Mouse (Mus musculus): Measurements from ENCODE around the gene Gipc2.

Gene Gipc2

DNA sequence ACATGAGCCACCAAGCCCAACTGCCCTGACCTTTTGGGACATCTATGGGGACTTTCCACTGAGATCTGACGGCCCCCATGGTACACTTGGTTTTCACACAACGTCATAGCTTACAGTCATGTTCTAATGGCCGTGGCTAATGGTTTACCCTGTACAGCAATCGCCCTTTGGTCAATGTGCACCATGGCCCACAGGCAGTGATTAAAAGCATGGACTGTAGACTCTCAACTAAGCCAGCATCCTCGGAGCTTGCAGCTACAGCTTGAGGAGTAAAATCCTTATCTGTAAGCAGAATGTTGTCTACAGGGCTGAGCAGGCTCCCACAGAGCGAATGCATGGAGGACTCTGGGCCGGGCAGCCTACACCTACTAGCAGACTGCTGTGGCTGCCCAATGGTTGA is 52.5 kb downstream of the Gipc2 start:
- DNase-seq = no peak

DNA sequence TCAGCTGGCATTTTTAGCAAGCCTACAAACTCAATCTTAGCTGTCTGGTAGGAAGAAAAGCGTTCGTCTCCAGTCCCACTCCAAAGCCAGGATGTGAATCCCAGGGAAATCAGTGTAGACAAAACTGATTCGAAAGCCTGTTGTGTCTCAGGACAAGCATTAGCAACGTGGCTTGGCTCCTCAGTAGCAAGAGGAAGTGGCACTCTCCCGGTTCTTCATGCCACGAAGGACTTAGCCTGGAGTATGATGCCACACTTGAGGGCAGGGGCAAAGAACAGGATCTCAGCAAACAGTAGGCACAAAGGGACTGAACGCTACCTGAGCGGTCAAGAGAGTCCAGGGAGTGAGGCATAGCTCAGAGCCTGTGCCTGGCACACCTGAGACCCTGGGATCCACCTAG is 53.4 kb downstream of the Gipc2 start:
- DNase-seq = no peak

DNA sequence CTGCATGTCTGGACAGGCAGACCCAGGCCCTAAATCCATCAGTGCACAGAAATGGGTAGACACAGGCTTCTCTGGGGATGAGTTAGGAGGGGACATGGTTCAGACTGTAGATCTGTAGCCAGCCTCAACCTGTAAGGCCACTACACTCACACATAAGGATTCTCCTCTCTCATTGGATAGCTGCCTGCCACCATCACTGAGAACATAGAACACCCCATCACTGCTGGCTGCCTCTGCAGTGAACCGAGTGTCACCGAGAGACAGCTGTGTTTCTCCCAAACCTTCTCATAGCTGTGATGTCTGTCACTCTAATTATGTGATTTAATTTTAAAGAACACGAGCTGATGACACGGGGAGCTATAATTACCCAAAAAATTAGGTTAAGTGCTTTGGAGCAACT is 54.5 kb downstream of the Gipc2 start:
- DNase-seq = no peak

DNA sequence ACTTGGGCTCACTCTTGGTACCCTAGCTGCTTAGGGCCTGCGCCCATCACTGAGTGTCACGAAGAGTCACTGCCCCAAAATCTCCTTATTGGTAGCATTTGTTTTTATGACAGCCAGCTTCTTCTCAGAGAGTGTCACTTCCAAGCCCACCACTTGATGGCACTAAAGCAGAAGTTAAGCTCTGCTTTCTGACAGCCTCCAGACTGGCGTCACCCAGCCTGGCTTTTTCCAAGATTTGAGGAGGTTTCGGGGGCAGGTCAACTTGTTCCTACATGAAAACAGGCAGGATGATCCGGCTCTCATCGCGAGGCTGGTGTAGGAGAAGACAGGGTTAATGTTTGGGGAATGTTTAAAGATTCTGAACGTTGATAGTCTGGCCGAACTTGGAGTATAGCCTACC is 54.9 kb downstream of the Gipc2 start:
- DNase-seq = peak in 1 of 2 experiments; percentile 33

DNA sequence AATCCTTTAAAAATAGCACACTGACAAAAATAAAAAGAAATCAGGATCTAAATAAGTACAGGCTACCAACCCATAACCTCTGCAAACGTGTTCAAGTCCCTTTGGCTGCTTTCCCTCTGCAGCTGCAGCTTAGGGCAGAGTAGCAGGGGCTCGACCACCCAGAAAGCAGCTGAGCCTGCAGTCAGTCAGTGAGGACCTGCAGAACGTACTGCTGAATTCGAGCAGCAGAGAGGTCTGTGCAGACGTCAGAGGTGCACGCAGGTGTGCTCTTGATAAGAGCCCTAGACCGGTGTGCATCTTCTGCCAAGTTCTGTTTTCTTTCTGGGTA is 56.8 kb downstream of the Gipc2 start:
- no peak for DNase-seq

DNA sequence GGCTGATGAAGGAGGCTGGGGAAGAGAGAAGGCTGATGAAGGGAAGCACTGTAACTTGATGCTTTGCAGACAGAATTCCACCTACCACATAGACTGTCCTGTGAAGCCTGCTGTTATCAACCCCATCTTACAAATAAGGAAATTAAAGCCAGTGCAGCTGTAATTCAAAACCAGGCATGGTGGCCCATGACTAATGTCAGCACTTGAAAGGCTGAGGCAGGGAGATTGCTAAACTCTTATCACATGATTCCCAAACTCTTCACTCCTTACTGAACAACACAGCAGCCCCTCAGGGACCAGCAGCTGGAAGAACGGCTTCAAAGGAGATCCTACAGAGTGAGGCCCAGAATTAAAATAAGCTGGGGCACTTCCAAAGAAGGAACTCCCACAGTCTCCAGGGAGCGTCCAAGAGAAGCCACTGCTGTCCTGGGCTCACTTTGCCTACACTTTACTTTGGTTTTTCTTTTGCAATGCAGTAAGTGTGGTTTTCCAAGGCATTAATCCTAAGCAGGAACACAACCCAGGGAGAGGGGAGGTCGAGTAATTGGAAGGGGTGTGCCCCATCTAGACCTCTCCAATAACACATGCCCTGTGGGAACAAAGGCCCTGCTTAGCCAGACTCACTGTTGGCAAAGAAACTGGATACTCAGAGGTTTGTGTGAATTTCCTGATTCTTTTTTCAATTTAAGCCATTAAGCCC is 57.3 kb downstream of the Gipc2 start:
- DNase-seq = no peak

DNA sequence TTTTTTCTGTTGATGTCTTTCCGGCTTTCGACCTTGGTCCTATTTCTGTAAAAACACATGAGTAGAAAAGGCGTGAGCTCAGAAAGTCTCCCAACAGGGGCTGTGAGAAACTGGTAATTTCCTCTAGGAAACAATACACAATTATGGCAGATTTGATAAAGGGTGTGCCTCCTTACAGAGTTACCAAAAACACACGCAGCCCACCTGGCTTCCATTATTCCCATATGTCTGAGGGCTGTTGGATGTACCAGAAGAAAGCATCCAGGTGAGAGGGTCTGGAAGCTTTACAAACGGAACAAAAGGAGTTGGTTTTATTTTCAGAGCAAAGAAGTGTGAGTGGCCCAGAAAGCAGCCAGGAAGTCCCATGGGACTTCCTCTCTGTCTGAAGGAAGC is 58.0 kb downstream of the Gipc2 start:
- no peak for DNase-seq

DNA sequence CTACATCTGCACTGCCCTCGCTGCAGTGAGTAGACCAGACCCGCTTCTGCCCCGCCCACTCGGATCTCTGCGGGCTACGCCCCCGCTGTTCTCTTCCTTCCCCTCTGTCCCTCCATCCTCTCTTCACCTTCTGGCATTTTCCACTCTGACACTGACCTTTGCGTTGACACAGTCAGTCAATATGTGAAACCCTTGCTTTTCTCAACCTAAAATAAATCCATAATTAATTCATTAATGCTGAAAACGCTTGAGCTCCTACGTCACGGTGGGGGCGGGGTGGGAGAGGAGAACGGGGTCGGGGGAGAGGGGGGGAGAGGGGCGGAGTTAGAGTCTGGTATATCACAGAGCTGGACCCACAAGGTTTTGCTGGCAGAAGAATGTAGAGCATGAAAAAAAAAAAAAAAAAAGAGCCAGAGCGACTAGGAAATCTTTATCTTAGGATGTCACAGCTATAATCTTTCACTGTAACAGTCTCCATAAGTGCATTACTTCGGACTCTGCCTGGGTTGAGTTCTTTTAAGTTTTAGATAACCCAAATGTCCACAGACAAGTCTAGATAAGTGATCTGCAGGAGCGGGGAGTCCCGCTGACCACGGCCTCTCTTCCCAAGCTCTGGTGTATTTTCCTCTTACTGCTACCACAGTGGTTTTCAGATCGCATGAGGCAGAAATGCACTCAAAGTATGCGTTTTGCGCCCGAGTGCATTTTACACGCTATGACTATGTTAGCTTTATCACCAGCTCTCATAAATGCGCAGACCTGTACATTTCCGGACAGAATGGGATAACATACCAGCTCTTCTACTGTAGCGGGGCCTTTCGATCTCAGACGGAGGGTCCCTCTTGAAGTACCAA is 58.7 kb downstream of the Gipc2 start:
- DNase-seq = no peak

DNA sequence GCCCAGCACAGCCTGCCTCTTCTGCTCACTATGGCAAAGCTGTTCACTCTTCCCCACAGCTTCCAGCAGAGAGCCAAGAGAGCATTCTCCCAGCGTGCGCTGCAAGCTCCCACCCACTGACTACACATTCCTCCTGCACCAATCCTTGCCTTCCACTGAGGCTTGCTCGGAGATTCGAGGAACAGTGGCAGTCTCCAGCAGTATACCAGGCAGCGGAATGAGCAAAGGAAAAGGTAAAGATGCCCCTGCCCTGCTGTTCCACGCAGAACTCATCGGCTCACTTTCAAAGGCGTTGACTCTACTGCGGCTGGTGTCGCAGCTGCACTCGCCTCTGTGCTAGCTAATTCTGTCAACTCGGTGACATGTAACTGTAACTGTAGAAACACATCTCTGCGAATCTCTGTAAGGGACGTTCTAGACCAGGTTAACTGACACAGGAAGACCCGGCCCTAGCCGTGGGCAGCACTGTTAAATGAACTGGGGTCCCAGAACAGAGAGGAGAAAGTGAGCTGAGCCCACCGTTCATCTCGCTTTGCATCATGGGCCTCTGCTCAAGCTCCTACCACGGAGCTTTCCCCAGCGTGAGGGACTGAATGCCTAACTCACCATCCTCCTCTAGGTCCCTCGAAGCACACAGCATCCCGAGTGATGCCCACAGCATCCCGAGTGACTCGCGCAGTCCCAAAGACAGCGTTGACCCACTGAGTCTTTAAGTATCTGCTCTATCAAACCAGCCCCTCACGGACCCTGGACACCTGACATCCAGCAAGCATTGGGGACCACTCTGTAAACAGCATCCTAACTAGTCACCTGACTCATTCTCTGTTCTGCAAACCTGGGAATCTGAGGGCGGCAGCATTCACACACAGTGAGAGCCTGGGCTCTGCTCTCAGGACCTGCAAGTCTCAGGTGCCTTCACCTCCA is 59.5 kb downstream of the Gipc2 start:
- DNase-seq = no peak

DNA sequence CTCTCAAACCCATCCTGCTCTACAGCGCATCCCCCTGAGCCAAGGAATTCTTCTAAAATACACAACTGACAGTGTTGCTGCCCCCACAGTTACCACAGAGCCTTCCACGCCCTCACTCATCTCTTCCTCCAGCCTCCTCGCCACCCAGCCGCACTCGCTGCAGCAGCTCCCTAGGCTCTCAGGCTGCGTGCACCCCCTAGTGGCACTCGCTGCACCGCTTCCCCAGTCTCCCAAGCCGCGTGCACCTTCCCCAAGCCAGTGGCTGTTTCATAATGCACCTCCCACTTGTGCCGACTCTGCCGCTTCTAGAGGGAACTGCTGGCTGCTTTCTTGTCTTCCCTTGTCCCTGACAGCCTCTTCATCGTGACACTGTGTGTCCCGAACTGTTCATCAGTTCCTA is 60.7 kb downstream of the Gipc2 start:
- DNase-seq = peak in 1 of 2 experiments; percentile 13

DNA sequence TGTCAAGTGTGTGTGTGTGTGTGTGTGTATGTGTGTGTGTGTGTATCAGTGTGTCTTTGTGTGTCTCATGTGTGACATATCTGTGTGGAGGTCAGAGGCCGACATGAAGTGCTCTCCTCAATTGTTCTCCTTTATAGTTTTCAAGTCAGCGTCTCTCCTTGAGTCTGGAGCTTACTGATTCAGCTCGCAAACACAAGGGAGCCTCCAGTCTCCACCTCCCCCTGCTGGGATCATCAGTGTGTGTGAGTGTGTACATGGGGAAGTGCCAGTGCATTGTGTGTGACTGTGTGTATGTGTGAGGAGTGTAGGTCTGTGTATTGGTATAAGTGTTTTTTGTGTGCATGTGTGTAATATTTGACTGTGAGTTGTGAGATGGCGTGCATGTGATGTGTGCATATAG is 62.6 kb downstream of the Gipc2 start:
- no peak for DNase-seq

DNA sequence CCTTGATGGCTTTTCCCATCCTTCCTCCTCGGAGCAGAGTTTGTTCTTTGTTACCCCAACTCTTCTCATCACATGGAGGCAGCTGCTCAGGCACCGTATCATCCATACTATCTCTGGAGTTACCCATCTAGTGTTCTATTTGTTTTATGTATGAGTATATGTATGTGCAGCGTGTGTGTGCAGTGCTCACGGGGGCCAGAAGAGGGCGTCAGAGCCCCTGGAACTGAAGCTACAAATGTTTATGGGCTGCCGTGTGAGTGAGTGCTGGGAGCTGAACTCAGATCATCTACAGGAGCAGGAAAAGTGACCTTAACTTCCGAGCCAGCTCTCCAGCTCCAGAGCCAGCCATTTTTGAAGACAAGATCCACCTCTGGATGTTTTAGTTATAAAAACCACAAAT is 64.6 kb downstream of the Gipc2 start:
- DNase-seq = no peak

DNA sequence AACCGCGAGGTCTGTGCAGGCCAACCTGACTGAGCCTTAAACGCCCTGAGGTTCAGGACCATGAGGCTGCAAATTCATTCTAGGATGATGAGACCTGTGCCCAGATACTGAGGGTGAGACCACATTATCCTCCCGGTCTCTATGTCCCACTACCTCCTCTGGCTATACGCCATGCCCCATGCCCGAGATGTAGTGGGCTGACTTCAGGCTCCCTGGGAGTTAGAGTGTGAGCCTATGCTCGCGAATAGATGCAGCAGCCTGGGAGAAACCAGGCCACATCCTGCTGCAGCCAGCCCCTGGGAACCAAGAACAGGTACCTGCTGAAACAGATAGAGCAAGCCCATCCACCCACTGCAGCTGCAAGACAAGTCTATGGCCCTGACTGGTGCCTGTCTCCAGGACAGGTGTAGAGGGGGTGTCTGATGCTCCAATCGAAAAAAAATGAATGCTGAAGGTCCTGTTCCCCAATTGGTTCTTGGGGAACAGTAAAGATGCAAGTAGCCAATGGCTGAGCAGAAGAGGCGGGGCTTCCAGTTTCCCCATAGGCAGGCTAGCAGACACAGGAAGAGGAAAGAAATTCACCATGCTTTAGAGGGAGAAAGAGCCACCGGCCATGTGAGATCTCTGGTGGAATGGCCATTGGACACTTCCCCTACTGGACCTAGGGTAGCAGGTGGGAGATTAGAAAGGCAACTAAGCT is 65.8 kb downstream of the Gipc2 start:
- no peak for DNase-seq

DNA sequence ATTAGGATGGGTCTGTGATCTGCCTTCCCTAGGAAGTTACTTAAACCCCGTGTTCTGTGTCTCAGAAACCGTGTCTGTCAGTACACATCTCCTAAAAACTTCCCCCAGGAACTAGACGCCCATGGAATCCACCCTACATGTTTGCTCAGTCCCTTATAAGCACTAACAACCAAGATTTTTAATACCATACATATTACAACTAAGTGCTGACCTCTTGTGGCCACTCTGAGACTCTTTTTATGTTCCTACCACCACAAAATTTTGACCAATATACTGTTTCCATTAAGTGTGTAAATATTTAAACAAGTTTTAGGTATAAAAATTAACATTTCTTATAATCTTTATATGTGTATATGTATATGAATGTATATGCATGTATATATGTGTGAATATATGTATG is 71.0 kb downstream of the Gipc2 start:
- DNase-seq = no peak

DNA sequence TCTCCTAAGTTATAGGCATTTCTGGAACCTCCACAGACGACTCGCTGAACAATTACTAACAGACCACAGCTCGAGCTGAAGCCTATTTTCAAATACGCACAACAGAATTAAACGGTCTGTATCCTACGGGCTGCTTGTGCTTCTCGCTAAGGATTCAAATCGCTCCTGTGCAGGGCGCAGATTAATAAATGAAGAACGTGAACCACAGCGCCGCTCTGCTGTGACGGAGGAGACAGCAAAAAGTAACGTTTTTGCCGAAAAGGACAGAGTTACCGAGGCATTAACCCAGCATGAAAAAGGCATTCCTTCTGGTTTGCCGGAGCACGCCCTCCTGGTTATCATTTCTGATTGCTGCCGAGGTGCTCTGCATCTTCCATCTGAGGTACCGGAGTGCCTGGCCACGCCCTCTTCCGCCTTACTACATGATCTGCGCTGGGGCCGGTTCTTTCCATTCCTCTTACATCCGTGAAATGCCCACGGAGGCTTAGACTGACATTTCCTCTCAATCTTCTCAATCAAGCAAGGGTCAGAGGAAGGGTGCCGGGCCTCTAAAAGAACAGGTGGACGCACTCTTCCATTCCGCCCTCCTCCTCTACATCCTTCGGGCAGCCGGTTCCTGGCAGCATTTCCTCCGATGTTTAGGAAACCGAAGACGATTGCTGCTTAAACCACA is 73.5 kb downstream of the Gipc2 start:
- no peak for DNase-seq

DNA sequence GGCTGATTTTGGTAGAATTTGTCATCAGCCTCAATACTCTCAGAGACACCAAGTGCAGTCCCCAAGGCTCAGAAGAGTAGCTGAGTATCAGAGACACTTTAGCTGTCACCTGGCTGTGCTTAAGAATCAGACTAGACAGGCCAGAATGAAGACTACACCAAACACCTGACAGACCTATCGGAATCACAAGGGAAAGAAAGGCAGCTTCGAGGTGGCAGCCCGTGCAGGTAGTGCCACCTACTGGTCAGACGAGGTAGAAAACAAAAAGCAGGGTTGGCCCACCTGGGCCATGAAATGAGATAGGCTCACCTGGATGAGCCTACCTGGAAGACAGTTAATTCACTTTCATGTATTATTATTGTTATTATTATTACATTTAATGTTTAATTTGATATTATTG is 76.9 kb downstream of the Gipc2 start:
- no peak for DNase-seq

DNA sequence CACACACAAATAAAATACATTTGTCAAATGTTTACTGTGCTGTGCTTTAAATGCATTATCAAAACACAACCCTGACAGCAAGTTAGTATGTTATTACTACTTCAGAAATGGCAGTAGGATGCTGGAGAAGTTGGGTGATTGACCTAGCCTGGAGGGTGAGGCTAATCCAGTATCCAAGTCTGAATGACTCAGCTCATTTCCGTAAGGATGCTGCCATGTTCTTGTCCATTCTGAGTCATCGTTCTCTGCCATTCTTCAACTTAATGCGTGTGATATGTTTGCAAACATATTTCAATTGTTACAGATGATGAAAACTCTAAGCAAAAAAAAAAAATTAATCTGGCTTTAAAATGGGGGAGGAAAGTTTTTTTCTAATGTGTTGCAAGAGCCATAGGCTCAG is 84.6 kb downstream of the Gipc2 start:
- no peak for DNase-seq

DNA sequence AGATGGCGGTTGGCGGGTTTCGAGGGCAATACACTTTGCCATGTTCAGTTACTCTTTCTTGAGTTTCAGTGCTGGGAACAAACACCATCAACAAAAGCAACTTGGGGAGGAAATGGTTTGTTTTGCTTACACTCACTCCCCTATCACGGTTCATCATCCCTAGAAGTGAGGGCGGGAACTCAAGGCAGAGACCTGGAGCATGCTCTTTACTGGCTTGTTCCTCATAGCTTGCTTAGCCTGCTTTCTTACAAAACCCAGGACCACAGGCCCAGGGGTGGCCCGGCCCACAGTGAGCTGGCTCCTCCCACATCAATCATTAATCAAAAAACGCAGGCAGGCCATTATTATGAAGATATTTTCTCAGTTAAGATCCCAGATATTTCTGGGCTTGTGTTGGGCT is 89.9 kb downstream of the Gipc2 start:
- DNase-seq = no peak

DNA sequence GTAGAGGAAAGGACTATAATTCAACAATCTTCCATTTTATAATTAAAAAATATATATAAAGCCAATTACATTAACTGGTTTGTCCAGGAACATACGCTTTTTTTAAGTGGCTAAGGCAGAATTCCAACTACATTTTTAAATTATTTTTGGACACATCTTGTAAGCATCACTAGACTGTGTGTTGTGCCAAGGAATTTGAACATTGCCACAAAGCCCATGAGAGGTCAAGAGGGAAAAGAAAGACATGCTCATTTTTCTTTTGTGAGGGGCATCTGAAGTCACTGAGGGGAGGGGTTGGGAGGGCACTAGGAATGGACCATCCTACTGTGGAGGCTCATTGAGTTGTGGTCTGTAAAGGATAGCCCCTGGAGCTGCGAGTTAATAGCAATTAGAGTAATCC is 97.0 kb downstream of the Gipc2 start:
- no peak for DNase-seq

DNA sequence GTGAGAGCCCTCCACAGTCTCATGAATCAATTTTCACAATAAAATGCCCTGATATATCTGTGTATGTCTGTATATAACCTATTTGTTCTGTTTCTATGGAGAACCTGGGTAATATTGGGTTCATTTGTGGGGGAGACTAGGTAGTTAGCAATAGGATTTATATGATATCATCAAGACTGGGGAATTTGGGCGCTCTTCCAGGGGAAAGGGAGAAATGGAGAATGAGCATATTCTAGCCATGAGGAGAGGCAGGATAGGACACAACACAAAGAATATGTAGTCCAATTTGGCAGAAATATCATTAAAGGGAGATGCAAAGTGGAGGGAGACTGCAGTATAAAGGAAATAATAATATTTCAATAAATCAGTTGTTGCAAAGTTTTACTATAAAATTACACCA is 97.7 kb downstream of the Gipc2 start:
- no peak for DNase-seq

DNA sequence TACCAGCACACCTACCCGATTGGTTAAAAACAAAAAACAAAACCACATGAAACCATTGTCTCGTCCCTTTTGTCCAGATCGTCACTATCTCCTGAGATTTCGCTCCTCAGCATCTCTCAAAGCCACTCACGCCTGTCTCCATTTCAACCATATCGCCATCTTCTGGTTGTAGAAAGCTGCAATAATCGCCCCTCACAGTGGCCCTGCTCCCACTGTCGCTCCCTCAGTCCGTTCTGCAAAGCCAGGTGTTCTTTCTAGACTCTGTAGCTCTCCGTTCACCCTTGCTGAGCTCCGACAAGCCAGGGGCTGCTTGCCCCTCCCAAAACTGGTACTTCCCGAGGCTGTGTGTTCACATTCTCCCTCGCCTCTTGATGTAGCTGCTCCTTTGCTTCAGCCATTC is 99.3 kb downstream of the Gipc2 start:
- DNase-seq = no peak

DNA sequence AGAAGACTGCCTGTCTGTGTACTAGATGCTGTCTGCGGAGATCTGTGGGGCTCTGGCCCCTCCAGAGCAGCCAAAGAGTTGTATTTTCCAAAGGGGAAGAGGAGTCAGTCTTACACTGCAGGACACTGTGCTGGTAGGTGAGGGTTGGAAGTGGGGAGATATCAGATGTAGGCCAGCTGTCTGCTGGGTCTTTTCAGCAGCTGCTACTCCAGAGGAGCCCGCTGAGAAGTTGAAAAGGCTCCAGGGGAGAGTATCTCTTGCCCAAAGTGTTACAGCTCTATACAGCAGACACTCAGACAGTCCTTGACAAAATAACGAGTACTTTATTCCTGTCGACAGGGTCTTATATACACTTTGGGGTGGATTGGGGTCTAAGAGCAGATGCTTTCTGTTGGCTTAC is 100.2 kb downstream of the Gipc2 start:
- DNase-seq = no peak
